Mouse (Mus musculus) NIH3T3 (cell line): Measurements from ENCODE around the gene Klf13.

Experiments
- DNase-seq: peaks from one replicate; pipeline ENCODE4 v3.0.0-alpha.2; 2012; ENCODE audit warnings: low read depth

The Klf13 gene

GRCm38 (mm10) chr7:63938914-63939396 lies at the start of gene Klf13:
Gene Klf13 (minus strand): TSS chr7:63938915.
- DNase-seq = peak; percentile 99

DNA sequence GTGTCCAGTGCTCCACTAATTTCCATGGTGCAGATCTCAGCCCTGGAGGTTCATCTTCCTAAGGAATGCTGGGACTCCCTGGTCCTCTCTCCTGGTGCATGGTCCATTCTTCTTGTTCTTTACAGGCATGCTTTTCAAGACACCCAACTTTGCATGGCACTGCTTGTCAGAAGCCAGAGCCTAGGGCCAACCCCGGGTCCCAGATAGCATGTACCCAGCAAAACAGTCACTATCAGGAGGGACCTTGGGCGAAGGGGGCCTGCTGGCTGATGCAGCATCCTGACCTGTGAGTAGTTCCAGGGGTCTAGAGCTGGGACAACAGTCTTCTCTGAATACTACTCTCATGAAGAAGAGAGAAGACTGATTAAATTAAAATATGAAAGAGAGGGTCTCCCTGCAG lies 49.7 kb upstream of the Klf13 start:
- DNase-seq = no peak

DNA sequence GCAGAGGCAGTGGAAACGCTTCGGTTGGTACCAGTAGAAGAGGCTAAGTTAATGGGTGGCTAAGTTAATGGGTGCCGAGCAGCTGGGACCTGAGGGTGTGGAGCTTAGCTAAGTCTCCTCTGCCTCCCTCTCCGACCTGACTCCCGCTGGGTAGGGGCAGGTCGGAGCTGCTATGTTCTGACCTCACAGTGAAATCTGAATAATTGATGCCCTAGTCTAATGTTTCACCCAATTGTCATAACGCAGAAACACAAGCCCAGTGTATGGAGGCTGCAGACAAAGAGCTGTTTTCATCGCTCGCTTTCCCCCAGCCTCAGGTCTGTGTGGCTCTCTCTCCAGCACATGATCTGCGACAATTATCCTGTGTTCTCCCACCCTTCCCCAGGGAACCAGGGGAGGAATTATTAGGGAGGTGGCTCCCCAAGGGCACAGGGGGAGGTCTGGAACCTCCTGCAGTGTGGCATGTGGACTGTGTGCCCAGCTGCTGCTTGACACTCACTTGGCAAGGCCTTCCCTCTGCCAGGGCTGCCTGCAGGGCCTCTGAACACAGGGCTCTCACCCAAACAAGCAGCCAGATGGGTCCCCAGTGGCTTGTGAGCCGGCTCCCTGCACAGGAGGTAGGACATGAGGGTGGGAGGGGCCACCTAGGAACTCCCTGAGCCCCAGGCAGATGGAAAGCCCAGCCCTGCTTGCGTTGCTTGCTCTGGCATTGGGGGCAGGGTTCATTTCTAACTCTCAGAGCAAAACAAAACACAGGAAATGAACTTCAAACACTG lies 47.9 kb upstream of the Klf13 start:
- no peak for DNase-seq

GRCm38 (mm10) chr7:63985696-63986406 lies 47.1 kb upstream of the Klf13 start:
- no peak for DNase-seq

DNA sequence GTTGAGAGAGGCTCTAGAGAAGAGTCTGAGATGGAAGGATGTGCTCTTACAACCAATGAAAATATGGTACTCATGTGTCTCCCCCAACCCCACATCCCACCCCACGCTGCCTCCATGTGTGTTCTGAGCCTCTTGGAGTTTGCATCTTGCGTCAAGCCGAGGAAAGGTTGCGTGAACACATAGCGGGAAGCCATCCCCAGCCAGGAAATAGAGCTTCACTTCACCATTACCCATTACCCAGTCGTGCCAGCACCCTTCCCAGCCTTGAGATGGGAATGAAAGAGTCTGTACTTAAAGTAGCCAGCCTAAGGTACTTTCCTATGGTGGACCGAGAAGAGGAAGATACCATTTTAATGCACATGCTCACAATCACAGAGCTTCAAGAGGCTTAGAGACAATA lies 46.6 kb upstream of the Klf13 start:
- DNase-seq = no peak

DNA sequence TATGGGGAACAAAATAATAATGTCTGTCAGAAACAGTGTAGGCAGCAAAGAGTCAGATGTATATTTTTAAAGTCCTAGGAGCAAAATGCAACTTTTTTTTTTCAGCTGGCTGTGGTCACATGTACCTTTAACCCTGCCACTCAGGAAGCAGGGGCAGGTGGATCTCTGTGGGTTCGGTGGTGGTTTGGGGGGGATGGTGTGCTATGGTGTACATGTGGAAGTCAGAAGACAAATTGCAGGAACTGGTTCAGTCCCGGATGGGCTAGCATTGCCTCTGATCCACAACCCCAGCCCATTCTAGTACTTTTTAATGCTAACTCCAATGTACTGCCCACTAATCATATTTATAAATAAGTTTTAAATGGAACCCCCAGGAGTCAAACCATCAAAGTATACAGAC lies 45.6 kb upstream of the Klf13 start:
- DNase-seq = no peak

DNA sequence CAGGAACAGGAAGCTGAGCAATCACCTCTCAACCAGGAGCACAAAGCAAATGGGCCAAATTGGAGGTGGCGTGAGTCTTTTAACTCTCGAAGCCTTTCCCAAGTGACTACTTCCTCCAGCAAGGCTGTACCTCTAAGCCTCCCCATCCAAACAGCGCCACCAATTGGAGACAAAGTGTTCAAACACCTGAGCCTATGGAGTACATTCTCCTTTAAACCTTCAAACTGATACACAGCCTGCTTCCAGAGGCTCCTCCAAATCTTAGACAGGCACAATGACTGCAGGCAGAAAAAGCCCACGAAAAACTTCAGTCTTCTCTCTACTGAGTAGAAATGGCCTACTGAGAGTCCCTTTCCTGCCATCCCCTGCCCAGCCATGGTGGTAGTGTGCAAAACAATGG lies 38.9 kb upstream of the Klf13 start:
- DNase-seq = no peak

DNA sequence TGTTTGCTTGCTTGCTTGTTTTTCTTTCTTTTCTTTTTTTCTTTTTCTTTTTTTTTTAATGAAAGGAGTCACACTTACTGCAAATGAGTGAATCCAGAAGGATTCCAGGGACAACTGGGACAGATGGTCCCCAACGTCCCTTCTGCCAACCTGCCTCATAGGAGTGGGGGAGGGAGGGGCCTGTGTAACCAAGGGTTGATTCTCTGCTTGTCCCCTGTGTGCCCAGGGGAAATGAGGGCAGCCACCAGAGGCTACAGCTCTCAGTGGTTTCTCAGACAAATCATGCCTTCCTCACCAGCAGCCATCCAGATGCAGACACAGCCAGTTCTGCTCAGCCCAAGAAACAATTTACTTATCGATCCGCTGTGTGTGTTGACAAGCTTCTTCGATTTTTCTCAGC lies 32.3 kb upstream of the Klf13 start:
- DNase-seq = no peak

DNA sequence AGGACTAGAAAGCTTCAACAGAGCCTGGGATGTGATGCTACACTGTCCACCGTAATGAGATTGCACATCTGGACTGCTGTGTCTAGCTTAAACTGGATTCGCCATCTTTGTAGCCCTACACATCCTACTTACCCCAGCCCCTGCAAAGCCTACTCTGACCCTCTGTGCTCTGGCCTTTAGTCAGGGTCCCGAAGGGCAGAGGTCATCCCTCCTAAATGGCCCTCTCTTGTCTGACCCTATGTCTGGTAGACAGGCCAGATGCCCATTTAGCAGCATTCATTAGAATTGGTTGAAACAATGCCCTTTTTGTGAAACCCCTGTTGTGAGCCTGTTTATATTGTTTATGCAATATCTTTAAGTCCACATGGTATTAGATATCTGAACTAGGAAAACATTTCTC lies 31.2 kb upstream of the Klf13 start:
- no peak for DNase-seq

DNA sequence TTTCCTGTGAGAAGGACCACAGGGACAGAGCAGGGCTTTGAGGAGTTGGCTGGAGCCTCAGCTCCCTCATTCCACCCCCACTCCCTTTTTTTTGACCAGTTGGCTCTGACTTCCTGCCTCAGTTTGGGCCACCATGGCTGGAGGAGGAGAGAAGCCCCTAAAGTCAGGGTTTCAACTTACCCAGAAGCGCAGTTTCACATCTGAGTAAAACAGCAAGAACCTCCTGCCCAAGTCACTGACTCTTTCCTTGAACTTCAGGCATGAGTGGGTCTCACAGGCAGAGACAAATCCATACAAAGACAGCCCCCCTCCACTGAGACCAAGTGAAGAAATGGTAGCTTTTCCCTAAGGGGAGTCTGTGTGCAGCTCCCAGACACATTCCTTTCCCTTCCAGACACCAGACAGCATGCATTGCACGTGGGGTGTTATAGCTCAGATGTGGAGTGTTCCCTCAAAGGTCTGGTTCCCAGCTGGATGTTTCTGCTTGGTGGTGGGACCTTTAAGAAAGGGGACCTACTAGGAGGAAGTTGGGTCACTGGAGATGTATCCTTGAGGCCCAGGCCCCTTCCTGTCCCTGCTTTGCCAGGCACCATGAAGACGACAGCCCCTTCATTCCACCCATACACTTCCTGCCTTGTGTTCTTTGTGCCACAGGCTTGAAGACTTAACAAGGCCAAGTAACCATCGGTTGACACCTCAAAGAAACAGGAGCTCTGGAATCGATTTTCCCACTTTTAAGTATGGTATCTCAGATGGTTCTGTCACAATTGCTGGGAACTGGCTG lies 27.1 kb upstream of the Klf13 start:
- DNase-seq = no peak

DNA sequence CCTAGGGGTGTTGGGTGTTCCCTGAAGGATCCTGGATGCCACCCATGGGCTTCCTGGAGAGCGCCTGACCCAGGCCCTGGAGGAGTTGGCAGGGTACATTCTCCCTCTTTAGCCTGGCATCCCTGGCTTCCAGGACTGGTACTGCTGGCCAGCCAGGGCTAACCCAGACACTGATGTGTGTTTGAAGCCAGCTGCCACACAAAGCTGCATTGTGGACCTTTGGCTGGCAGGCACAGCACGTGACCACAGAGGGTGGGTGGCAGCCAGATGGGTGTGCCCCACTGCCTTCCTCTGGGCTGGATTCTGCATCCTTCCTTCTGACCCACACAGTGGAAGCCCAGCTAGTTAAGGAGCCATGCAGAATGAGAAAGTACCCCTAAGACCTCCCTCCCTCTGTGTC lies 26.4 kb upstream of the Klf13 start:
- peak; percentile 17 for DNase-seq

DNA sequence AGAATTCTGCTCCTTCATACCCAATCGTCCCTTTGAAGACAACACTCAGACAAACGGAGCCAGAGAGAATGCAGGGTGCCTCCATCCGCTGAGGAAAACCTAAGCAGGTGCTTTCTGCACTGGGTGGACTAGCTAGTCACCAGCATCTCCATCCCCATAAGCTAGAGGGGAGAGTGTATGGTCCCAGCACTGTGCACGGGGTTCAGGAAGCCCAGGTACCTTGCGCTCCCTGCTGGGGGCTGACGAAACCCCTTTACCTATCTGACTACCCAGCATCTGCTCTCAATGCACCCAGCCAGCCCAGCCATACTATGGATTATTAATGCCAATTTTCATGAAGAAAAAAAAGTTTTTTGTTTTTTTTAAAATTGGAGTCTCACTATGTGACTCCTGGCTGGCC lies 25.4 kb upstream of the Klf13 start:
- DNase-seq = no peak

GRCm38 (mm10) chr7:63963632-63964031 lies 24.9 kb upstream of the Klf13 start:
- no peak for DNase-seq

DNA sequence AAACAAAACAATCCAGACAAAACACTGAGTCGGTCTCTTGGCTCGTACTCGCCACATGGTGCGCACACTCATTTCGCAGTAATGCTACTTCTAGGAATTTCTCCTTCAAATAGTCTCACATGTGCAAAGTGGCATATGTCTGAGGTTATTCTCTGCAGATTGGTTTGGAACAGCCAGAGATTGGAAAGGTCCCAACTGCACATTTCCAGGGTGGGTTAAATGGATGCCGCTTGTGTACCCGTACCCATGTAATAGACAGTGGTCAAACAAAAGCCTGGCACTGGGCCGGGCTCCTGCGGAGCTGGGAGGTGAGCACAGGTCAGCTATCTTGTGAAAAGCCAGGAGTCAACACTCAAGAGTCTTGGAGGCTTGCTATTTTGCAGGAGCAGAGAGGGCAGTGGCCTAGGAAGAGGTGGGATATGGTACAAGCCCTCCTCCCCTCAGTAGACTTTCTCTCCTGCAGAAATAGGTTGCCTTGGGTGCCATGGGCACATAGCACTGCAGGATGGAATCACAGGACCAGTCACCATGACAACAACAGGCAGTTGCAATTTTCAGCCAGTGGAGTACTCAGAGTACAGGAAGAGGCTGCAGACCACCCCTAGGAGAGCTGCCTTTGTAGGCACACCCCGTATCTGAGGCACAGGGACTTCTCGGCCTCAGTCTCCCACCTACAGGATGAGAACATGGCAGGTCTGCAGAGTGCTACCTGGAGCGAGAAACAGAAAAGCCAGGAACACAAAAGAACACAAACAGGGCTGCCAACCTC lies 19.3 kb upstream of the Klf13 start:
- DNase-seq = no peak

DNA sequence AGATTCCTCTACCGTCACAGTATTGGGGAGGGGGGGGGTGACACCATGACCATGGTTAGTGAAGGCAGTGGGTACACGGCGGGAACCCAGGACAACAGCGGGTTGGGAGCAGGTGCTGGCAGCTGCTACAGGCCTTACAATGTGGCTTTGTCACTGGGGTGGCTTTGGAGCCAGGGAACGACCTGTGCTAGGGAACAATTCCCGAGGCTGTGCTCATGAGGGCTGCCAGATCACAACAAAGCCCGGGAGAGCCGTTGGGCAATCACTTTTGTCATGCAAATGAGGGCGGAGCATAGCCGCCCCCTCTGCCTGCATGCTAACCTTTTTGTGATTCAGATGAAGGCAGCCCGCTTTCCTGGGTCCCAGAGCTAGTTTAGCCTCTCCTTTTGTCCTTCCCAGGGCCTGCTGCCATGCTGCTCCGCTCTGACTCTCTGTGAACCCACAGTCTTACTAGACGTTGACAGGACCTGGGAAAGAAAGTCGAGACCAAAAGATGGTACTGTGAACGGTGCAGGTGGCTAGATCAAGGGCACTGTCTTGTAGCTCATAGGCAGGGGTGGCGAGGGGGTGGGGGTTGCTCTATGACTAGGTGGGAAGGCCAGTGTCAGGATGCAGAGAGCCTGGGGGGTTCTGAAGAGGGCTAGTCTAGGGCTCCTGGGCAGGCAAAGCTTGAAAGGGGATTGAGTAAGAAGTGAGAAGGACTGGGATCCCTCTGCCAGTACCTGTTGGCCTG lies 18.4 kb upstream of the Klf13 start:
- no peak for DNase-seq

GRCm38 (mm10) chr7:63956138-63956823 lies 17.6 kb upstream of the Klf13 start:
- no peak for DNase-seq

DNA sequence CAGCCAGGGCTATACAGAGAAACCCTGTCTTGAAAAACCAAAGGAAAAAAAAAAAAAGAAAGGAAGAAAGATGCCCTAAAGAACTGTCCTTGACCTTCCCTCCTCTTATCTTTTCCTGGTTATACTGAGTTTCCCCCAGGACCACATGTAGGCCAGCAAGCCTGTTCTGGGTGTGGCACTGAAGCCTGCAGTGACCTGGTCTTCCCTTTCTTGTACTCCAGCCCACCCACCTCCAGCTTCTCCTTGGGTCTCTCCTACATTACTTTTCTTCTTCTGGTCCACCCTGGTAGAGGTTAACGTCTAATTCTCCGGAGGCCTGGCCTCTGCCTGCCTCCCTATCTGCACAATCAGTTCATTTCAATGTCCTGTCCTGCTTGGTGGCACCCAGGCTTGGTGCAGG lies 16.7 kb upstream of the Klf13 start:
- no peak for DNase-seq

DNA sequence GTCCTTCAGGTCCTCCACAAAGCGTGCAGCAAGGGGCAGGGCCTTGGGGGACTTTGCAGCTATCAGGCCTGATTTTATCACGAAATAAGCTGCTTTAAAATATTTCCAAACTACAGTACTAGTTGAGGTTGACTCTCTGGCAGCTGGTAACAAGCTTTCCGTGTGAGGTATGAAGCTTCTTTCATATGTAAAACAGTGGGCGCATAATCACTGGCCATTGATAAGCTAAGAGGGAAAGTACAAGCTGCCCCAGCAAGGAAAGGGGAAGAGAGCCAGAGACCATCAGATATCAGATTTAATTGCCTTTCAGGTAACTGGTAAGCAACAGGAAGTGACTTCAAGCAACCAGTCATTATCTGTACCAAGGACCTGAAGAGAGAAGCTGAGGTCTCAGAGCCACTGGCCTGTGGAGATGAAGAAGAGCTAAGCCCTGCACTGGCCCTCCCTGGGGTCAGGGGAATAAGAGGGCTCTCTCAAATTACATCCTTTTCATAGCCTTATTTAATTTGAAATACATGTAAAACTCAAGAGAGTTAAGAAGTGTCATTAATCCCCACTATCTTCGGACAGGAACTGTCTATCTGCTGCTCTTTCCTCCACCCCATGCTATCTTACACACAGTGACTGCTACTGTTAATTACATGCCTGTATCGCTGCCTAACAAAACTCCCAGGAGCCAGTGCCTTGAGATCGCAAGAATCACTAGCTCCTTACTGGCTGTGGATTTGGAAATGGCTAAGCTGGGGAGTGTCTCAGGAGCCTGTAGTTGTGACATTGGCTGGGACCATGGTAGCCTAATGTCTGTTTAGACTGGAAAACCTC lies 13.6 kb upstream of the Klf13 start:
- no peak for DNase-seq

DNA sequence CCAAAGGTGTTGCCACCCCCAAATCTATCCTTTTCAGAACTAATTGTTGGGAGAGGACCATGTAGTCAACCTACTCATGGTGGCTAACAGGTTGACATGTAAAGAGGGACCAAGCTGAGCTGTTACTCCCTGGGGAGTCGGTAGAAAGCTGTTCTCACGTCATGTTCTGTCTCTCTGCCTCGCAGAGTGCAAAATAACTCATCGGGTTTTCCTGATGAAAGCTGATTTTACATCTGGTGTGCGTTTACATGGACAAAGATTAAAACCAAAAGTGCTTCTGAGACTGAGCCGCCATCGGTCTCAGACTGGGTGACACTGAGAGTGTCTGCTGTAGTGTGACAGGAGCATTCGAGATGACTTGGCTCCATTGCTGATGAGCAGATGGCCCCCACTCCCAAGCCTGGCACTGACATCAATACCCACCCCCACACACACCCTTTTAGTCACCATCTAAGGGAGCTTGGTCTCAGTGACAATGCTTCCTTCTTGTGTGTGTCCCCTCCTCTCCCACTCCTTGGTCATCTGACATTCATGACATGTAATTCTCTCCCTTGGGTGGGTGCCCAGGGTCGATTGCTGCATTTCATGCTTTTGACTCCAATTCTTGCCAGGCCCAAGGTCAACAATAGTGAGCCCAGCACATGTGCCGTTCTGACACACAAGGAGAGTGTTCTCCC lies 12.4 kb upstream of the Klf13 start:
- no peak for DNase-seq
